Mouse (Mus musculus) hematopoietic stem cell, adult 5-6 weeks (primary cell): ENCODE measurements at regions not wholly inside any gene's neighbourhood (a gene's known extent, or its start where the extent isn't known, plus 50 kb on each side); places are given as distances from the start of the nearest gene placed in this dataset.

Experiments
- ATAC-seq, 2 experiments: fragments of 125-278 bp in 1 of 2; replicated peaks in 1 of 2; 2 replicates each; pipeline ENCODE4 v1.8.0; 2016 to 2017; ENCODE audit warnings: inconsistent platforms in 2 of 2, mild to moderate bottlenecking in 2 of 2, moderate number of reproducible peaks in 2 of 2, low read depth in 1 of 2, moderate TSS enrichment in 1 of 2; ENCODE audit not compliant: low FRiP score in 2 of 2, poor library complexity in 2 of 2, severe bottlenecking in 2 of 2, insufficient read depth in 1 of 2, low TSS enrichment in 1 of 2

GRCm38 (mm10) chr3:20590143-20590542 is 223.2 kb upstream of the Agtr1b start:
- peak; percentile 56 to 65; a peak in 2 of 4 replicates for ATAC-seq

GRCm38 (mm10) chr3:20551563-20551962 is 184.6 kb upstream of the Agtr1b start:
- ATAC-seq, result peak; percentile 68 to 80; a peak in 3 of 4 replicates

- ATAC-seq, result no peak
These were observed 177.0 kb upstream of the Agtr1b start for GRCm38 (mm10) chr3:20543991-20544390.

GRCm38 (mm10) chr3:20538492-20539004 is 171.6 kb upstream of the Agtr1b start:
- no peak for ATAC-seq

GRCm38 (mm10) chr3:20520738-20521137 is 153.8 kb upstream of the Agtr1b start:
- no peak; a peak in 1 of 4 replicates for ATAC-seq

GRCm38 (mm10) chr3:20509192-20509591 is 142.2 kb upstream of the Agtr1b start:
- peak; percentile 92 to 97 for ATAC-seq

- ATAC-seq, result no peak
These were observed 138.6 kb upstream of the Agtr1b start for GRCm38 (mm10) chr3:20505546-20505945.
